Mouse (Mus musculus) kidney, embryonic 16.5 days (tissue): ENCODE results near the gene Foxo3. TPM values are rescaled to one million over a fixed set of nuclear protein-coding genes. Genes with fewer than 3 reads are reported as not detected.

Experiments used
- ATAC-seq: fragments of 200-750 bp; cut with Nextera tagmentation; 2 replicates; pipeline ENCODE4 v1.8.0; 2017; ENCODE audit warnings: moderate TSS enrichment; ENCODE audit not compliant: low FRiP score, low TSS enrichment
- H3K27ac ChIP-seq: fragments of 300-500 bp; sonication (generic); 2 replicates; pipeline ENCODE4 v1.5.1; 2014; ENCODE audit warnings: low read length
- H3K27me3 ChIP-seq: fragments of 300-500 bp; sonication (generic); 2 replicates; pipeline ENCODE4 v1.6.1; 2014; ENCODE audit warnings: low read length, control low read depth, mixed read lengths; ENCODE audit not compliant: insufficient read depth
- H3K36me3 ChIP-seq: fragments of 300-500 bp; sonication (generic); 2 replicates; pipeline ENCODE4 v1.6.1; 2014; ENCODE audit warnings: low read length, control low read depth, mixed read lengths; ENCODE audit not compliant: insufficient read depth
- H3K4me1 ChIP-seq: fragments of 300-500 bp; sonication (generic); 2 replicates; pipeline ENCODE4 v1.6.1; 2014; ENCODE audit warnings: low read length, control low read depth, mixed read lengths; ENCODE audit not compliant: insufficient read depth
- H3K4me2 ChIP-seq: fragments of 300-500 bp; sonication (generic); replicated peaks from 2 replicates; pipeline ENCODE4 v1.6.1; 2014; ENCODE audit warnings: low read depth, low read length
- H3K4me3 ChIP-seq: fragments of 300-500 bp; sonication (generic); 2 replicates; pipeline ENCODE4 v1.5.1; 2014; ENCODE audit warnings: mild to moderate bottlenecking, low read length
- H3K9ac ChIP-seq: fragments of 300-500 bp; sonication (generic); replicated peaks from 2 replicates; pipeline ENCODE4 v1.6.1; 2014; ENCODE audit warnings: low read length
- H3K9me3 ChIP-seq: fragments of 300-500 bp; sonication (generic); 2 replicates; pipeline ENCODE4 v1.6.1; 2016; ENCODE audit warnings: low read length, control low read depth
- WGBS: fragments of 180-500 bp; shearing (Covaris S2); extraction: QIAGEN DNeasy Blood & Tissue Kit; methylation state at CpG from one replicate; pipeline ENCODE4 v1.1.7; 2014; 5-methylcytosine and 5-hydroxymethylcytosine counted together
- polyA plus RNA-seq: library from polyadenylated mRNA; unstranded; fragments of >200 nt; fragmentation: Nextera tagmentation; extraction: Ambion mirVana; gene quantifications from 2 replicates; pipeline ENCODE4 v1.2.1, GENCODE M21; 2015

Foxo3 gene
- polyA plus RNA-seq, 1 experiment from 2014 or later, result 5.9 TPM

DNA sequence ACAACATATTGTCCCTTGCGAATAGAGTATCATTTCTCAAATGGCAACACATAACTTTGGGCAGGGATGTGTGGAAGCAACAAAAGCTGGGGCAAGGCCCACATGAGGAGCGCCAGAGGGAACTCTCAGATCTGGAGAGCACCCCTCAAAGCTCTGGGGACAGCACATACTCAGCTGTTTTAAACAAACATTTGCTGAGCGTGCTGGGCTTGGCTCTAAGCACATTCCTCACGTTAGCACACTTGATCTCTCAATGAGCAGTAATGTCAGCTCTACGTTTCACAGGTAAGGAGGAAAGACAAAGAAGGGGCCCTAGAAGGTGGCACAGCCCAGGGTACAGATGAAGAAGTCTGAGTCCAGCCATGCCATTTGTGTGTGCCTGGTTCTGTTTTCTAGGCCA, 131.3 kb downstream of the Foxo3 start:
- H3K4me2 ChIP-seq, result no peak overlapping the region
- 73% methylated on average over 5 of the region's 5 CpGs for WGBS
- no peaks in the 10 kb centered on the region for H3K9me3 ChIP-seq
- no peaks in the 10 kb centered on the region for H3K27me3 ChIP-seq
- H3K4me3 ChIP-seq, result no peak overlapping the region
- ATAC-seq, result no peak
- H3K4me1 ChIP-seq, result peaks cover 11% of the 10 kb centered on the region; the same call in 1 of the 2 replicates
- no peak overlapping the region for H3K27ac ChIP-seq
- no peak overlapping the region for H3K9ac ChIP-seq
- H3K36me3 ChIP-seq, result no peaks in the 10 kb centered on the region

DNA sequence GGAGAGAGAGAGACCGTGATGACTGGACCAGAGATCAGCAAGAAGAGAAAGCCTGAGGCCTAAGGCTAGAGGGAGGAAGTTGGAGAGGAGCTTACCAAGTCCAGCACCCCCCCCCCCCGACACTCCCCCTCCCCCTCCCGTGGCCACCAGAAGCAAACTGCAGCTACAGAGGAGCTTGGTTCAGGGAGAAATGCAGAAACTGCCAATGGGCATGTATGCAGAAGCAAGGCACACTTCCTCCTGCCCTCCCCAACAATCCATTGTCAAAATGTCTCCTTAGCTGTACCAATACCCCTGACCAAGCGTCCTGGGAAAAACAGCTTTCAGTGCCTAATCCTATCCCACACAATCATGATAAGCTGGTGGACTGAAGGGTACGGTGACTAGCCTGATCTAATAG, 131.8 kb downstream of the Foxo3 start:
- H3K4me1 ChIP-seq, result peaks cover 11% of the 10 kb centered on the region; the same call in 1 of the 2 replicates
- no peaks in the 10 kb centered on the region for H3K9me3 ChIP-seq
- 77% methylated on average over 4 of the region's 5 CpGs for WGBS
- no peak overlapping the region for H3K9ac ChIP-seq
- no peaks in the 10 kb centered on the region for H3K36me3 ChIP-seq
- H3K27me3 ChIP-seq, result no peaks in the 10 kb centered on the region
- H3K4me3 ChIP-seq, result no peak overlapping the region
- H3K4me2 ChIP-seq, result no peak overlapping the region
- ATAC-seq, result no peak
- H3K27ac ChIP-seq, result no peak overlapping the region

DNA sequence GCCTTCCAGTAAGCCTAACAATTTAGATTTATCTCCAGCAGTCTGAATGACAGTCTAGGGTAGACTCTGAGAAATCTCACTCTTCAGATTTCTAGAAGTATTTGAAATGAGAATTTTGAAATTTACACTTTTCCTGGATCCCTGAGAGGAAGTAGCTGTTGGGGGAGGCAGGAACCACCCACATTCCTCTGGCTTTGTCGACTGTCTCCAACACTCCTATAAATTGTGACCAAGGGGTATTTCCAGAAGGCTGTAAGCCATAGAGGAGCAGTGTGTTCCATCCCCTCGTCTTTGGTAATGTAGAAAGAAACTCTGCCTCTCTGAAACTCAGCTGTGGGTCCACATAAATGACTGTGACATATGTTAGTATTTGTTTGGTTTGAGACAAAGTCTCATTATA, 132.4 kb downstream of the Foxo3 start:
- Histone ChIP-seq H3K4me3 (no peak overlapping the region), H3K4me2 (no peak overlapping the region), H3K27ac (no peak overlapping the region), H3K4me1 (peaks cover 11% of the 10 kb centered on the region; the same call in 1 of the 2 replicates), H3K27me3 (no peaks in the 10 kb centered on the region), H3K9me3 (no peaks in the 10 kb centered on the region), H3K9ac (no peak overlapping the region), H3K36me3 (no peaks in the 10 kb centered on the region)
- WGBS, result 16% methylated on average over 2 of the region's 2 CpGs
- ATAC-seq, result no peak

DNA sequence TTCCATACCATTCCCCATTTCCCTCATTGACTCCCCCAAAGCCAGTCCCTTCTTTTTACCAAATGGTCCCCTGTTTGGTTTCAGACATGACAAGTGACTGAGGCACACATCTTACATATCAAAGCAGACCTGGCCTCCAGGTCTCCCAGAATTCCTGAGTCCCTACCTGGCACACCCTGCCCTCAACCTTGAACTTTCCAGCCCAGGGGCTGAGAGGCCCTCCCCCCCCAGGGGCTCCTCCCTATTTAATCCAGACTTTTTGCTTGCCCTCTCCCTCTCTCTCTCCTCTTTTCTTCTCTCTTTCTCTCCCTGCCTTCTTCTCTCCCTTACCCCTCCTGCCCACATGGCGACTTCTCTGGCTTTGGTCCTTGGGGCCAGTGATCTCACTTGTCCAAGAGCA, 133.8 kb downstream of the Foxo3 start:
- Histone ChIP-seq H3K36me3 (no peaks in the 10 kb centered on the region), H3K4me3 (no peak overlapping the region), H3K9ac (no peak overlapping the region), H3K4me2 (no peak overlapping the region), H3K27ac (no peak overlapping the region), H3K27me3 (no peaks in the 10 kb centered on the region), H3K9me3 (no peaks in the 10 kb centered on the region), H3K4me1 (peaks cover 11% of the 10 kb centered on the region; the same call in 1 of the 2 replicates)
- ATAC-seq, result no peak
- WGBS, result 80% methylated on average over 1 of the region's 1 CpGs

DNA sequence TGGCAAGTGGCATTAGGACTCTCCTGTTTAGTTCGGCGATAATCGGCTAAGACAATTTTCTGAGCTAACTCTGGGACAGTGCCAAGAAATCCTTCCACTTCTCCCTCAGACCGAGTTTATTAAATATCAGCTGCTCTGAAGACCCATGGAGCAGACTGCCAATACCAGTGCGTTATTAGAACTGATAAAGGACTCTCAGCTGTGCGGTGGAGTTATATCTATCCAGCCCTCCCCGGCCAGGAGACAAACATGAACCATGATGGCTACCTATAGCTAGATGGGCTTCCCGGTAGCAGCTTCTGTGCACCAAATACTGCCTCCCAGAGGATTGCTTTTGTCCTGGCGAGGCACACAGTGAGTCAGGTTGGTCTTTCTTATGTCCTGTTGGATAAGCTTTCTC, 134.5 kb downstream of the Foxo3 start:
- Histone ChIP-seq H3K36me3 (no peaks in the 10 kb centered on the region), H3K4me2 (no peak overlapping the region), H3K4me3 (no peak overlapping the region), H3K27ac (no peak overlapping the region), H3K4me1 (peaks cover 11% of the 10 kb centered on the region; the same call in 1 of the 2 replicates), H3K9ac (no peak overlapping the region), H3K27me3 (no peaks in the 10 kb centered on the region), H3K9me3 (0 out of 2 replicates have a peak, but pooled peaks cover 3% of the 10 kb centered on the region)
- WGBS, result 76% methylated on average over 9 of the region's 9 CpGs
- ATAC-seq, result no peak

DNA sequence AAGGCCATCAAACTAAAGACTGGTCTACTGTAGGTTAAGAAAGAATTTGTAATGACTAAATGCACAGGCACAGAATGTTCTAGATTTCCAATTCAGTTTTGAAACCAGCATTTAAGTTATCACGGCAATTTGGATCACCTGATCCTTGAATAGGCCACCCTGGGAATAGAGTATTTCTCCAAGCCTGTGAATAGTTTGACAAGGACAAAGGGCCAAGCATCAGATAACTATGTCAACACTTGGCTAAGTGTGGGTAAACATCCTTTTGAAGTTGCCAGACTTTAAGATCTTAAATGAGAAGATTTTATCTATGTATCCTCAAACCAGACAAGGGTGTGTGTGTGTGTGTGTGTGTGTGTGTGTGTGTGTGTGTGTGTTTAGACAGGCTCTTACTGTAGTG, 136.8 kb downstream of the Foxo3 start:
- no peak overlapping the region for H3K27ac ChIP-seq
- H3K9me3 ChIP-seq, result 0 out of 2 replicates have a peak, but pooled peaks cover 3% of the 10 kb centered on the region
- no peaks in the 10 kb centered on the region for H3K36me3 ChIP-seq
- WGBS, result 40% methylated on average over 1 of the region's 1 CpGs
- no peak overlapping the region for H3K4me3 ChIP-seq
- H3K27me3 ChIP-seq, result no peaks in the 10 kb centered on the region
- peaks cover 10% of the 10 kb centered on the region; the same call in 1 of the 2 replicates for H3K4me1 ChIP-seq
- H3K4me2 ChIP-seq, result no peak overlapping the region
- no peak overlapping the region for H3K9ac ChIP-seq
- no peak for ATAC-seq

DNA sequence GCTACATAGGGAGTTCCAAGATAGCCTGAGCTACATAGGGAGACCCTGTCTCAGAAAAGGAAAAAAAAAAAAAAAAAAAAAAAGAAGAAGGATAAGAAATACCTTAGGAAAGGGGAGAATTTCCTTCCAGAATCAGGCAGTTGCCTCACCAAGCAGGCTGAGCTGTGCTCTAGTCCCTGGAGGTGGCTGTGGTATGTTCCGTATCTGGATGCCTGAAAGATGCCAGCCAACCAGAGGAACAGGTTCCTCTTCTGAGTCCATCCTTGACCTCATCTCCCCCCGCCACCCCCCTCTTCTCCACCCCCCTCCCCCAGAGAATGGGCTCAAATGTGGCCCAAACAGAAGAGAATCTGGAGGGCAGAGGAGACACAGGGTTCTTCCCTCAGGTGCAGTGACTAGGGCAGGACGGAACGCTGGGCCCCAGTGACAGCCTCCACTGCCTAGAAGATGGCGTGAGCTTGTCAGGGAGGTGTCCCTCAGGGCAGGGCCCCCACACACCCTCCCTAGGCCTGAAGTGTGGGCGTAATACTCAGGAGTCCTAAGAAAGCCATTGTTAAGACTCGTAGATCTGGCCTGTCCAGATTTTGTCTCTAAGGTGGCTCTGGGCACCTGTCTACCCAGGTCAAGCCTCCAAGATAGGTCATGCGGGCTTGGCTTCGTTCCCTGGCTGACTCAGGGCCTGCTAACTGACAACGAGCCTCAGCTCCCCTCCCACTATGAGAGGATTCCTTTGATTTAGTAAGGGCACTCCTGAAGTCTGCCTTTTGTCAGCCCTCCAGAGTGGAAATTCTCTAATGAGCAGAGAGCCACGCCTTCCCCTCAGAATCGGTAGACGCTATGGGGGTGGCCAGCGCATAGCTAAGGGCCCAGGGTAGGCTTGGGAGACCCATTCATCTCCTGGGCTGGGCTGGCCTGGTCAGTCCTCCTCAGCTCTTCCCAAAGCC, 141.5 kb downstream of the Foxo3 start:
- no peaks in the 10 kb centered on the region for H3K4me1 ChIP-seq
- no peaks in the 10 kb centered on the region for H3K27me3 ChIP-seq
- H3K9ac ChIP-seq, result no peak overlapping the region
- H3K36me3 ChIP-seq, result no peaks in the 10 kb centered on the region
- H3K9me3 ChIP-seq, result 0 out of 2 replicates have a peak, but pooled peaks cover 6% of the 10 kb centered on the region
- H3K27ac ChIP-seq, result no peak overlapping the region
- H3K4me3 ChIP-seq, result no peak overlapping the region
- 65% methylated on average over 14 of the region's 14 CpGs for WGBS
- no peak for ATAC-seq
- H3K4me2 ChIP-seq, result no peak overlapping the region

Other genes with a start within 250 kb of the Foxo3 start
- 8.9 and 9.9 TPM in 2 replicates for gene Afg1l, start 201.8 kb upstream of the Foxo3 start, polyA plus RNA-seq
- 362 and 371 TPM in 2 replicates for gene Snx3, start 225.3 kb upstream of the Foxo3 start, polyA plus RNA-seq